Mouse (Mus musculus): ENCODE results near the gene Evi2a. TPM values are rescaled to one million over a fixed set of nuclear protein-coding genes. Genes with fewer than 3 reads are reported as not detected.

The Evi2a gene
- total RNA-seq, 2 experiments from 2014 or later: 1.6 to 3.4 TPM

DNA sequence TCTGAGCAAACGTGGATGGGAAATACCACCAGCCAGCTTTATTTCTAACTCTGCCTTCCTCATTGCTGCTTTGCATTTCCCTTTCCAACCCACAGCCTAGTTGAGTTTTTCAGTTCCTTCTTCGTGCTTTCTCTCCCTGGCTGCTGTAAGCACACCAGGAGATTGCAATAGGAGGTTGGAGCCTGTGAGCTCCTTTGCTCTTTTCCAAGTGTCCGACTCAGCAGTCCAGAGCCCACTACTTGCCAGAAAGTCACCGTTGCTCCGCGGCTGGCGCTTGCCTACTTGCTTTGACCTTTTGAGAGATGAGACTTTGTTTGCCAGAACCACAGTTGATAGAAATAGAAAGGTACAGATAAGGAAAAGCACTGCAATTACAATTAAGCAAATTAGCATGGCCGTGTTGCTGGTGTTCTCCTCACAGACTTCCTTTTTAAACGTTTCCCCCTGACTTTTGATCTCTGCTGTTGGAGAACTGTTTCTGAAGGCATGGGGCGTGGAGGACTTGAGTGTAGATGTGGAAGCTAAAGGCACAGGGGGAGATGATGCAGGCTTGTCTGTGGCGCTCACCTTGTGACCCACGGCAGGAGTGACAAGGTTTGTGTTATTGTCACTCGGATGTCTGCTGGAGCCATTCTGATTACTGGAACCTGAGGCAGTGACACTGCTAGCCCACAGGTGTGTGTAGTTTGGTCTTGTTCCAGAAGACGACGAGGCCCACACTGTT is 3.2 kb downstream of the Evi2a start:
- intact Hi-C loops (cut with DNase I): no loop called here
- no peak for DNase-seq

DNA sequence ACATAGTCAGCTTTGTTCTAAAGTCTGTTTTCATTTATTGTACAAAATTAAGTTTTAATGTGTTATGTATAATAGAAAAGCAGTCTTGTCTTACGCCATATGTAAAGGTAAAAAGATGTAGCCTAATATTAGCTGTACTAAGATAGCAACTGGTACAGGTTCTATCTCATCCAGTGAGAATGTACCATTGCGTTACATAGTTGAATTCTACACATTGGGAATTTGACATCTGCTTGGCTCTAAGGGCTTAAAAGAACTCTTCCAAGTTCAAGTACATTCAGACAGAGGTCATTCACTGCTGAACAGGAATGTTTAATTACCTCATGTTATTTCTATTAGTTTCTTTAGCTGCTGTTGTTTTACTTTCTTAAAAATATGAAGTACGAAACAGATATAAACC is 3.9 kb downstream of the Evi2a start:
- DNase-seq: no peak
- intact Hi-C loops (cut with DNase I): no loop called here

DNA sequence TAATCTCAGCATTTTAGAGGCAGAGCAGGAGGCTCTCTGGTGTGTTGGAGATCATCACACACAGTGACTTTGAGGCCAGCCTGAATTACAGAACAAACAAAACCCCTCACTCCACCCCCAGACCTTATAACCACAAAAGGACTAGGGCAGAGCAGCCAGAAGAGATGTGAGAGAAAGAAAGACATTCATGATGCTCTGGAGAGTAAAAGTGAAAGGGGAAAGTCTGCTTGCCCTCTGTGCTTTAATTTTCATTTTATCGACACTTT is 6.2 kb downstream of the Evi2a start:
- intact Hi-C loops (cut with DNase I): no loop called here
- DNase-seq: no peak

DNA sequence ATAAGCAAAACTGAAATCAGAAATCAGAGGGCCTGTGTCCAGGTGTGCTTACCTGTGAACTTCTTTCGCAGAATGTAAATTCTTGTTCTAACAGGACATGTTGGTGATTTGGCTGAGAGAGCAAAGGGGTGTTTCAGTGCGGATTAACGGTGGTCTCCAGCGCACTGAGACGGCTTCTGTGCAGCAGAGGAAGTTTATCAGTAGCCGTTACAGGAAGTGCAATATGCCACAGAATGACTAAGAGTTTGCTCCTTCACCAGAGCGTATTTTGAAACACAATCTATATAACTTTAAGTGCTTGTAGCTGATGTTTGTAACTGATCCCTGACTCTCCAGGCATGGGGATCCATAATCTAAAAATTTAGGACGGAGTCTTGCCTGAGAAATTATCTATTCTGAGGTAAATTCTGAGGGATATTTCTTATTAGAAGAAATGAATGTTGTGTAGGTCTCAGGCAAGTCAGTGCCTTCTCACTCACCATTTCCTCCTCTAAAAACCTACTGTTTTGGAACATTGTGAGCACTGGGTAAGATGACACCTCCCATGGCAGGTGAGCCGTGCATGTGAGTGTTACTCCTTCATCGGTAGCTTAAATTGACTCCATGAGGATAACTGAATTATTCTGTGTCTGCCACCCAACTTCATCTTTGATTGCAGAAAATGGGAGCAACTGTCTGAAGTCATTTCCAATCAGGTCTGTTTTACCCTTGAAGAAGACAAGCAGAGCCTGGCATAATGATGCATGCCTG is 6.7 kb downstream of the Evi2a start, which contains the start of gene Evi2b:
TSS of gene Evi2b (minus strand) at position 203 of the 750 bp plus-strand sequence.
- intact Hi-C loops (cut with DNase I): no loop called here
- no peak for DNase-seq

DNA sequence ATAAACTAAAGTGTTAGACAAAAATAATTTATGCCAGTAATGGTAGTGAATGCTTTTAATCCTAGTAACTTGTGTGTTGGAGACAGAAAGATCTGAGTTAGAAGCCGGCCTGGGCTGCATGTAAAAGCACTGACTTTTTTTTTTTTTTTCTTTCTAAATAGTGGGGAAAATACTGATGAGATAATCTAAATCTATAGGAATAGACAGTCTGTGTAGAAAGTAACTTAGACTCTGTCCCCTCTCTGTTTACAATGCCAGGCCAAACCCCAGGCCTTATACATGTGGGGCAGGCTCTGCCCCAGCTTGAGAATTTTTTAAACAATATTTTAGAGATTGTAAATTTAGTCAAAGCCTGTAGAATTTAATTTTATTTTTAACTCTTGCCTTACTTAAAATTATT is 7.5 kb downstream of the Evi2a start:
- no peak for DNase-seq
- intact Hi-C loops (cut with DNase I): no loop called here

DNA sequence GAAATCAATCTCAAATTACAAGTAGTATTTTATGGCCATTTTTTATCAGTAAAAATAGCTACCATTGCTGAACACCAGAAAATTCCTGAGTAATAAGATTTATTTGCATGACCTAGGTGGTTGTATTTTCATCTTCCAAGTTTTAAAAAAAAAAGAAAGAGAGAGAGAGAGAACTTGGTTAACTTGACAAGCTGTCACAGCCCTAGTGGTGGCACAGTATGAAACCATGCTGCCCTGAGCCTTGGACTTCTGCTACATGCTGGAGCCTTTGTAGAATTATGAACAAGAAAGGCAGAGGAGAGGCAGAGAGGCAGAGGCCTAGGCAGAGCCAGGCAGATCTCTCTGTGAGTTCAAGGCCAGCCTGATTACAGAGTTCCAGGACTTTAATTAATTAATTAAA is 8.5 kb downstream of the Evi2a start:
- no peak for DNase-seq
- intact Hi-C loops (cut with DNase I): no loop called here

DNA sequence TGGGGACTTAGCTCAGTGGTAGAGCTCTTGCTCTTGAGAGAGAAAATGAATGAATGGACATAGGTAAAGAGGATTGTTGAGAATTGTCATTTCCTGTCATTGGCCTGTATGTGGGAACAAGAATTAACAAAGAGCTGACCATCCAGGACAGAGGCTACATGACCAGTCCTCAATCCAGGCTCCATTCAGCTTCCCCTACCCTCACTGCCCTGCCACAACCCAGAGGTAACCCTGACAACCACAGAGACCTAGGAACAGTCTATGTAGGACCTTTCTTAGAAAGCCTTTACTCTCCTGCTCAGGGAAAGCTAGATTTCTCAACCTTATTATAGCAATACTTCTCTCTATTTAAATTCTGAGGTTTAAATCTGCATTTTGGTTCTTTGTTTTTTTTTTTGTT is 9.6 kb downstream of the Evi2a start:
- DNase-seq: no peak

DNA sequence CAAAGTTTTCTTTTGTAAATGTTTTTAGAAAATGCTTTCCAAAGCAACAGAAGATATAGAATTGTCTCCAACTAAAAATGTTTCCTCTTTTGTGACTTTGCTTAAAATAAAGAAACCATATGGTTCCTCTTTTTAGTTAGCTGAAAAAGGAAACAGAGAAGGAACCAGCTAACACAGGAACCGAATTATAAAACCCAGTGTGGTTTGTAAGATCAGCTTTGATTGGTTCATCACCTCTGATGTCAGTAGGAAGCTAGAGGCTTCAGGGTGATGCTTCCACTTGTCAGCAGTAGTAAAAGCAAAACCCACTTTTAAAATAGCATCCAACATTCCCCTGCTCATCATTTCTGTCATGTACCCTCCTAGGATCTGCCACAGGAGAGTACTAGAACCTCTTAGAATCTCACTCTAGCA is 10.5 kb downstream of the Evi2a start:
- DNase-seq: no peak
- intact Hi-C loops (cut with DNase I): no loop called here

More for the DNA sequence above, 9.6 kb downstream of the Evi2a start:
- intact Hi-C loops (cut with DNase I): no loop called here

DNA sequence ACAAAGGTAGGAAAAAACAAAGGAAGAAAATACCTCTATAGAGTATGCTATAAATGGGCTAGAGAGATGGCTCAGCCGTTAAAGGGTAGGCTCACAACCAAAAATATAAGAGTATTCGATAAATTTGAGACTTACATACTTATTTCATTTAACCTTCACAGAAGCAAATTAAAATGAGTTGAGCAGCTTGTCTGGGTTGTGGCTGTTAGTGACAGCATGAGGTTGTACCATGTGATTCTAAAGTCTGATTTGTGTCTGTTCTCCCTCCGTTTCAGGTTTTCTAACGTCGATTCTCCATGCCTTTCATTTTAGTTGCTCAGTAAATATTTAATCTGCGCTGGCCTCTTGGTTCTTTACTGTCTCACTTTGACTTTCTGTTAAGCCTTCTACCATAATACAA is 11.1 kb downstream of the Evi2a start:
- intact Hi-C loops (cut with DNase I): no loop called here
- no peak for DNase-seq

DNA sequence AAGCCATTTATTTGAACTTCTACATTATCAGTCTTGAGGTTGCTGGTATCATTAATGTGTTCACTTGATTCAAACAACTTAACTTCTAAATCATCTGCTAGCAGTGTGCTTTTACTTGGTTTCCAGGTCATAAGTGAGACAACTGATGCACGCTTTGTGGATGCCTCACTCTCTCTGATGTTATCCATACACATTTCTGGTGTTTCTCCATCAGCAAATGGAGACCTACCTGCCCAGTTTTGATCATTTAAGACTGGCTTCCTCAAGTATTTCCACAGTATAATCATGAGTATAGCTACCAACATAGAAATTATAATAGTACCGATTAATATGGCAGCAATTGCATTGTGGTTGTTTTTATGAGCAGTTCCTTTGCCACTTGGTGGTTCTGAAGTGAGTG is 14.6 kb downstream of the Evi2a start:
- intact Hi-C loops (cut with DNase I): no loop called here
- no peak for DNase-seq

DNA sequence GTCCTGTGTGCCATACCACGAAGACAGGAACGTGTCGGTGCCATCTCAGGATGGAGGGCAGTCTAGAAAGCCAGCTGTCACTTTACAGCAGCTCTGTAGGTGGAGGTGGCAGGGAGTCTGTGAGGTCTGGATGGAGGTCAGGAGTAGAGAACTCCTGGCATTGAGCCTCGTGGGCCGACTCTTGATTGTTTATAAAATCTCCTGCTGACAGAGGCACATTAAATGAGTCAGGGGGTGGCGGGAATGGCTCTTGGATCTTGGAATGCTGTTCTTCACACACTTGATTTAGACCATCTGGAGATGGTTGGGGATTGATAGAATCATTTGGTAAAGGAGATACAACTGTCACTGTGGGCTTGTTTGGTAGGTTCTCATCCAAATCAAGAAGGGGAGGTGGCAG is 15.1 kb downstream of the Evi2a start:
- intact Hi-C loops (cut with DNase I): no loop called here
- DNase-seq: peak; percentile 4

DNA sequence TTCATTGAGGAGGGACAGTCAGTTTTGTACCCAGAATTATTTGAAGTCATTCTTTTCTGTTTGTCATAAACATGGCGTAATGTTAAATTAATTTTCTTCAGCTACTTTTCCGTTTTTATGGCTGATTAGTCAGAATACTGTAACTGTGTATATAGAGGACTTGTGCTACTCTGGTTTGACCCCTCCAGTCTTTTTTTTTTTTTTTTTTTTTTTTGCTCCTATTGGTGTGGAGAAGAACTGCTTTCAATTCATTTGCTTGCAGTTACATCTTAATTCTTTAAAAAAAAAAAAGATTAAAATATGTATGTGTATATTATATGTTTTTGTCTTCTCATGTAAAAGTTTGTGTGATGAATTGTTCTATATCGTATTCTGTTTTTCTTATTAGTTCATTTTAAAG is 18.4 kb downstream of the Evi2a start:
- DNase-seq: no peak
- intact Hi-C loops (cut with DNase I): no loop called here

DNA sequence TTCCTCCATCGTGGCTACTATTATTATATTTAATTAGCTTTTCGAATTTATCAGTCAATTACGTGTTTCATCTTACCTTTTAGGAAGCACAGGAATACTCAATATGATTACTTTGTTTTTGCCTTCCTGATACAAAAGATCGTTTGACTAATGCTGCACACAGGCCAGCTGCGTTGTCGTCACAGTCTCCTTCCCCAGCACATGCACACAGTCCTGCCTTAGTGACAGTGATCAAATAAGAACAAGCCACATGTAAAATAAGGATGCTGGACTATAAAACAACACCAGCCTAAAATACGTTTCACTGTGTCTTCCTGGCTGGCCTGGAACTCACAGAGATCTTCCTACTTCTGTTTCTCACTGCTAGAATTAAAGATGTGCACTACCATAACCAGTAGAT is 25.9 kb downstream of the Evi2a start:
- intact Hi-C loops (cut with DNase I): no loop called here
- DNase-seq: no peak

DNA sequence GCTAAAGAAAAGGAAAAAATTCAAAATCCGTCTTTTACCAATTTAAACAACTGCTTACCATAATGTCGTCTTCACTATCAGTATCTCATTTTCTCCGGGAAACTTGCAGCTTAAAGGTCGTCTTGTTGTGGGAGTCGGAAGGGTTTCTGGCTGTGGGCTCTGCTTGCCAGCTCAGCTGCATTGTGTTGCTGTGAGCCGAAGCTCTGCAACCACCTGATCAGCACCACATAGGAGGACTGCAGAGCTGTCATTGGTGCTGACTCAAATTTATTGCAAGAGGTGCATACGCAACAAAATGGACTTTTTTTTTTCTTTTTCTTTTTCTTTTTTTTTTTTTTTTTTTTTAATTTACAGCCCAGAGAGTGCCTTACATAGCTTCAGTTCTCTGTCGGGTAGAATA is 26.6 kb downstream of the Evi2a start, which contains the start of gene Omg:
TSS of gene Omg (minus strand) at position 240 of the 400 bp plus-strand sequence.
- intact Hi-C loops (cut with DNase I): no loop called here
- peak; percentile 19 for DNase-seq

DNA sequence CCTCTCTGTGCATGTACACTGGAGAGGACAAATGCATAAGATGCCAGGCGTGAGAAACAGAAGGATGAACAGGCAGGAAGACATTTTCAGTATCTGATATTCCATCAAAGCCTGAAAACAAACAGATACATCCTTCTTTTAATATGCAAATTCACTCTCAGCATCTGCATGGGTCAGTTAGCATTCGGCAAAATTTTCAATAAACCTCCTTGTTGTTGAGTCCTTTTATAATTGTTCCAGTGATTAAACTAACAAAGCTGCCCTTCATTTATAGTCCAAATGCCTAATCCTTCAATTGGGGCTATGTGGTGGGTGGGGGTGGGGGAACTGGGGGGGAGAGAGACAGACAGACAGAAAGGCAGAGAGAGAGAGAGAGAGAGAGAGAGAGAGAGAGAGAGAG is 27.5 kb downstream of the Evi2a start:
- DNase-seq: no peak
- intact Hi-C loops (cut with DNase I): no loop called here

DNA sequence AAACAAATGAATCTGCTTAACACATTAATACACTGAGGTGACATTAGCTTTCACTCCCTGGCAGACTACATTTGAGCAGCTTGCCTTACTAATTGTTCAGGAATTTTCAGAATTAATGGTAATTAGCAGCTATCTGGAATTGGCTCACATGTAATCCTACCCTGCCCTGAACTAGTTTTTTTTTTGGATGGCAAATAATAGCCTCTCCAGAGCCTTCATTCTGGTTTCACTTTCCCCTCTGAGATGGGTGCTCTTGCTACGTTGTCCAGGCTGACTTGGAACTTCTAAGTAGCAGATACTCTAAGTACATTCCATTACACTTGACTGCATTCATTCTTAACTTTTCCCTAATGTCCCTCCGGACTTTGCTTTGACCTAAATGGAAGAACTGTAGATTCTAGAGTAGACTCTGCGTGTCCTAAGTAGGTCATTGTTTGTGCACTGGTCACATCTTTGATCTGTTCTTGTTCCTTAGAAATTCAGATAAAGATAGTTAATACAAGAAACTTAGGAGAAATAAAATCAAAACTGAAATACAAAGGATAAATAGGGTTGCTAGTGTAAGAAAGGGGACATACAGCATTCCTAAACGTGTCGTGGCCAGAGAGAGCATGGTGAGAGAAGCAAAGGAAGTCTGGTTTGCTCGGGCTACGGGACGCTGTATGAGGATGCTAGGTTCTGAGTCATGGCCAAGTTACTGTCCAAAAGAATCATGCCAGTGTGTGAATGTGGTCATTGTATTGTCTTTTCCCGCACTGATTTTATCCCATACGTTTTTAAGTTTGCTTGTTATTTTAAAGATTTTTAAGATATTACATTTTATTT is 35.2 kb downstream of the Evi2a start:
- intact Hi-C loops (cut with DNase I): no loop called here
- no peak for DNase-seq

DNA sequence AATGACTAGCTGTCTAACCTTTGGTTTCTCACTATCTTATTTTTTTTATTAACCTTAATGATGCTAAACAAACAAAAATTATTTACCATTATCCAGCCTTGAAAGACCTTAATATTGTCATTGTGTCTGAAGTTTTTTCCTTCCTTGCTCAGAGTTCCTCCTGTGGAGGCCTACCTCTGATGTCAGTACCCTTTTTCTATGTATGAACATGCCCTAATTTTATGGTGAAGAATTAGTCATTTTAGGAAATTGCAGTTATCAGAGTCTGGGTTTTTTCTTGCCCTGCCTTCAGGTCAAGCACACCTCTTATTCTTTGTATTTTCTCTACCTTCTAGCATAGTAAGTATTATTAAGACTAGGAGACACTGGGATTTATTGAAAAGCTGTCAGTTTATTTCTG is 45.7 kb downstream of the Evi2a start:
- intact Hi-C loops (cut with DNase I): no loop called here
- DNase-seq: no peak

DNA sequence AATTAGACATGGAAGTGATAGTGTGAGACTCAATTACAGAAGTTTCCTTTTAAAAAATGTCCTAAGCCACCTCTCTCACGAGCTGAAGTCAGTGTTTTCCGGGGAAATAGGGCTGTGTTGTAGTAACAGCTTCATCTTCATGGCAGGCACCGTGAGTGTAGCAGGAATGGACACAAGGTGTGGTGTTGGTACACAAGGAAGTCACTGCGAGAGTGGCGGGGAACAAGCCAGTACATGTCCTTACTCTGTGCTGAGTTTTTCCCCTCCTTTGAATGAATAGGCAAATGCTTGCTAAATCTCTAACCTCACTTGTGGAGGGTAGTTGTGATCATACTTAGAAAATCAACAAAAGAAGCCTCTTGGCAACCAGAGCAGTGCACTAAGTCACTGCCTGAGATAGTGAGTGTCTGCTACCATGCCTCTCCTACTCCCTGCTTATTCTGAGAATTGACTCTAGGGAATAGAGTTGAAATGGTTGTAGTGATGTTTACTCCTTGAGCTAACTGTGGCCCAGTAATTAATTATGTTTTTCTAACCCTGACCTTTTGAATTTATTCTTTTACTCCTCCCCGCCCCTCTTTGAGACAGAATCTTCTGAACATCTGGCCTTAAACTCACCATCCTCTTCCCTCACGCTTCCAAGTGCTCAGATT is 46.4 kb downstream of the Evi2a start:
- intact Hi-C loops (cut with DNase I): no loop called here
- no peak for DNase-seq

DNA sequence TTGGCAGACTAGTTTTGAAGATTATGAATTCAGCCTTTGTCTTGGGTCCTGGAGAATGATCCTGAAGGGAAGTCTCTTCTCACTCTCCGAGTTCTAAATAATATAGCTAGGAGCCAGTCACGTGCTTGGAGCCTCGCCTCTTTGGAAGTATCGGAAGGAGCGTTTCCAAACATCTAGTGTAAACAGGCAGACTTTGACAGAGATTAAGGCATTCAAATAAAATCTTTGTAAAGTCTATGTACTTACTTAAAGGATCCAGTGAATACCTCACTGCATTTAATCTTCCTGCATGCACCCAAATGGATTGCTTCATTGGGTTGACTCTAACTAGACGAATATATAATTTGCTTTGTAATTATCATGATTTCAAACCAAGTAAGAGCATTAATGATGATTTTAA is 47.0 kb downstream of the Evi2a start:
- intact Hi-C loops (cut with DNase I): no loop called here
- DNase-seq: no peak
